Mouse (Mus musculus) urinary bladder, adult 18-20 months (tissue): ENCODE results near the gene Senp5.

Experiments used
- DNase-seq, 2 experiments: peaks; one replicate each; pipeline ENCODE4 v3.0.0; 2022; ENCODE audit warnings: low spot score in 2 of 2, mixed read lengths in 2 of 2

The Senp5 gene

DNA sequence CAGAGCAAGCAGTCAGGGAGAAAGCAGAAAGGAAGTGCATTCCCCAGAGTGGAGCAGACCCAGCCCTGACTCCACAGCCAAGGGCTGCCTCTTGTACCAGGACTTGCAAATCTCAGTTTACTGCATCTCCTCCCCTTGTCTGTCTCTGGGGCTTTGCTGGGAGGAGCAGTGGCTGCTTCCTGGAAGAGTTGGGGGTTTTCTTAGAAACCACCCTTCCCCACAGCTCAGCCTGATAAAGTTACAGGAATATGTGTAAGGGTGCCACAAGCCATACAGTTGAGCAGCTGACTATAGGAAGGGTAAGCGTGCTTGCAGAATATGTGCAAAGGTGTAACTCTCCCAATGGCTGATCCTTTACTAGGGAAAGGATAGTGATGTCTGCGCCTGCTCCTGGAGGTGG lies 62.5 kb downstream of the Senp5 start:
- DNase-seq = no peak

GRCm38 (mm10) chr16:31938856-31939255 lies 64.2 kb downstream of the Senp5 start:
- DNase-seq = no peak

- DNase-seq = no peak
Observed at GRCm38 (mm10) chr16:31936568-31936967, 66.5 kb downstream of the Senp5 start.

DNA sequence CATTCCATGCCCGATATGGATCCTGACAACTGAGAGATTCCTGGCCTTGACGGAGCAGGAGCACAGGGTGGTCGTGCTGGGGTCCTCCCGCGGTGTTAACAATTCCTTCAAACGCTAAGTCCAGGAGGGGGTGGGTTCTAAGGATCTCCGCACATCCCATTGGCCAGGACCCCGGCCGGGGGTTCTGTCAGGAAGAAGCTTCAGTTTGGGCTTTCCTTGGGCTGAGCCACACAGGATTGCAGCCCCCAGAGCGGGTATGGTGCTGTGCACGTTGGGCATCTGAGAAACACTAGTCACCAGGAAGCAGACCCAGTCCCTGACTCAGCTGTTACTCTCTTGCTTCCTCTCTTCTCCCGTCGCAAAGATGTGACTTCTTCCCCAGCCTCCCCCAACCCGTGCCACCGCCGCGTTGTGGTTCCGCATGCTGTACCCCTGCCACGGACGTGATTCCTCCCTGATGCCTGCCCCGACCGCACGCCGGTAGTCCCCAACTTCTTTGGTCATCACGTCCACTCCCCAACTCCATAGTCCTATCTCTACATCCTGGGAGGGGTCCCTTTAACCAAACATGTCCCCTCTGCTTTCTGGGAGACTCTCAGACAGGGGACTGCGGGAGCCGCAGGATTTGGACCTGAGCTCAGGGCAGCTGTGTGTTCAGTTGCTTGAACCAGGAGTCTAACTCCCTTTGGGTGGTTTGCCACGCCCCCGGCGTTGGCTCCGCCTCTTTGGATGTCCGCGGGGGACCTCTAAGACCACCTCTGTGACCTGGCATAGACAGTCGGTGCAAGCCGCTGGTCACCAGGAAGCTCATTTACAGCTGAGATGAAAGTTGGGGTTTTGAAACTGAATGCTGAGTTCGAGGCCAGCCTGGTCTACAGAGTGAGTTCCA lies 67.8 kb downstream of the Senp5 start:
- DNase-seq = no peak

DNA sequence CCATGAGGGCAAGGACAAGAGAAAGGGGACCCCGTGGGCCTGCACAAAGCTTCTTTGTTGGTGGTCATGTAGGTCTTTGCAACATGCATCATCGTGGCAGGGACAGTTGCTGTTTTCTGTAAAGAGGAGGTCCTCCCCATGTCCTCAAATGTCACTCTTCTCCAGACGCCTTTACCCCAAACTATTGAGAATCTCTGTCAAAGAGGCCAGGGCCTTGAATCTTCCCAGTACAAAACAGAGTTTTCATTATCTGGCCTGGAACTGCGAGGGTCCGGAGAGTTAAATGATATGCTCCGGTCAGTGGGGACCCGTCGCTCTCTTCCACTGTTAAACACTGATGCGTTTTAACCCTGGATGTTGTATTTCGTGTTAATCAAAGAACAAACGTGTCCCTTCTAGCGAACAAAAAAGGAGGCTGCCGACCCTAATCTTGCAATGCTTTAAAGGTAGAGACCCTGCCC lies 68.5 kb downstream of the Senp5 start:
- no peak for DNase-seq

- peak; percentile 51 to 52 for DNase-seq
Observed at GRCm38 (mm10) chr16:31933751-31934549, 69.1 kb downstream of the Senp5 start, which contains the start of gene Pigz. Pigz (plus strand) TSS chr16:31933851.

DNA sequence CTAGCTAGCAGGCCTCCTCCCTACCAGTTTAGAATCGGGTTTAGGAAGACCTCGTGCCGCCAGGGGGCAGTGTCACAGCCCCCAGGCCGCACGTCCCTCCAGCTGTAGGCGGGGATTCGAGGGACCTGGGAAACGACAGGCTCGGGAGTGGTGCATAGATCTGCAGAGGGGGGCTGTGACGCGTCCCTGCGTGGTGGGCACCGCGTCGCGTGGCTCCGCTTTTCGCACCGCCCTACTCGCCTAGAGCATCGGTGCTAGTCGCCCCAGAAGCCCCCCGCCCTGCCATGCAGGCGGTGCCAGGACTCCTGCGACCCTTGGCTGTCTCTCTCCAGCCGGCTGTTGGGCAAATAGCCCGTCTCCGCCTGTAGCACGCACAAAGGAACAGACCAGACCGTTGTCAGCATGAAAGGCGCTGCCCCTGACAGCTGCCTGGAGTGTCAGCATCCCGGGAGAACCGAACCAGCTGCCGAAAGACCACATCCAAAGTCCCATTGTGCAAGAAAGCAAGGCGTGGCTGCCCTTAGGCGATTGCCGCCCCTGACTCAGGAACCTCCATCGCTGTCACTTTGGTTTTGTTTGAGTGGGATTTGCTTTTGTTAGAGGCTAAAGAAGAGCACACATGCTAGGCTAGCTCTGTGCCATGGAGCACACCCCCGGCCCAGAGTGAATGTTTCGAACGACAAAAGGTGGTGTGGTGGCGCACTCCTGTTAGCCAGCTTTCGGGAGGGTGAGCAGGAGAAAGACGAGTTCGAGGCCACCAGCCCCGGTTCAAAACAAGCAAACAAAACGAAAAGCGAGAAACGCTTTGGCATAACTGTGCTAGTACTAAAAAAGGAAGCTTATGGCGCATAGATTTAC lies 70.0 kb downstream of the Senp5 start:
- peak; percentile 60 to 80 for DNase-seq

DNA sequence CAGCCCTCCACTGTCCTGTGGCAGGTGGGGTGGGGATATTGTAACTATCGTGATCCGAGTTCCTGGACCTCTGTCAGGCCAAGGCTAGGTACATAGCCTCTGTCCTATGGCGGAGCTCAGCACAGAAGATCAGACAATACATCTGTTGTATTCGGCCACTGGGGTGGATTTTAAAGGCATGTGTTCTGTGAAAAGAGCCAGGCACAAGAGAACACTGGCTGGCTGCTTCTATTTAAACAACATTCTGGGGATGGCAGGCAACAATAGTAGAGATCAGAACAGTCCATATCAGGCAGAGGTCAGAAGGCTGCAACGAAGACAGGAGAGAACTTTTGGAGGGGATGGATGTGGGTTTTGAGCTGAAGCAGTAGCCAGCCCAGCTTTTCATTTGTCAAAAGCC lies 70.8 kb downstream of the Senp5 start:
- DNase-seq = no peak

GRCm38 (mm10) chr16:31931330-31931729 lies 71.8 kb downstream of the Senp5 start:
- no peak for DNase-seq

DNA sequence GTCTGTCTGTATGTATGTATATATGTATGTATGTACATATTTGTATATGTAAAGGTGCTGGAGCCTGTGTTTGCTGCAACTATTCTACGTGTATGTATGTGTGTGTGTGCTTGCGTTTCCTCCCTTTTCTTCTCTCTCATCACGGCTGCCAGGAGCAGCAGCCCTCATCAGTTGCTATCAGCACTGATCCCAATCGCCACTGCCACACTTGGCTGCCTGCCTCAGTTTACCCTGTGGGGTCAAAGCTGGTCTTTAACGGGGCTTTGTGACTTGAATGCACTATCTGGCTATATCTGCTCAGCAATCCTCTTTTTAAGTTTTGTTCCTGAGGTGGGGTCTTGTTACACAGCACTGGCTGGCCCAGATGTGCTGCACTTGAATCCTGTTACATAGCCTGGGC lies 75.7 kb downstream of the Senp5 start:
- no peak for DNase-seq

GRCm38 (mm10) chr16:31926547-31927182 lies 76.4 kb downstream of the Senp5 start:
- no peak for DNase-seq

- no peak for DNase-seq
Observed at GRCm38 (mm10) chr16:31926091-31926490, 77.0 kb downstream of the Senp5 start.

DNA sequence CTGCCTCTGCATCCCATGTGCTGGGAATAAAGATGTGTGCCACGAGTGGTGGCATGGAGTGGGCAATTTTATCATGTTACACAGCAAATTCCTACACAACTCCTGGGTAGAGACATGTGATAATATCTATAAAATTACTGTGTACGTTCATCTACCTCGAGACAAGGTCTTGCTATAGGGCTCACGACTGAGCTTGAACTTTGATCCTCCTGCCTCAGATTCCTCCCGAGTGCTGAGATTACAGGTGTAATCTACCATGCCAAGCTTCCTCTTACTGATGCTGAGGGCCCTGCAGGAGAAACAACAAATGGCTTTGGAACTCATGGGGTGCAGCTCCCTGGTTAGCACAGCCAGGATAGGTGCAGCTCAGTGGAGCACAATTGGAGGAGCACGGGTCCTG lies 78.7 kb downstream of the Senp5 start:
- DNase-seq = no peak

GRCm38 (mm10) chr16:31918248-31918724 lies 84.8 kb downstream of the Senp5 start:
- DNase-seq = peak; percentile 53 to 55

GRCm38 (mm10) chr16:31917776-31918175 lies 85.3 kb downstream of the Senp5 start:
- no peak for DNase-seq

- DNase-seq = no peak
Observed at GRCm38 (mm10) chr16:31910281-31910847, 92.7 kb downstream of the Senp5 start.
